Mouse (Mus musculus) cerebellum, adult 2 months (tissue): ENCODE results near the gene Tmem8b.

Experiments used
- CTCF ChIP-seq: fragments of 200-500 bp; IDR thresholded peaks from 2 replicates; pipeline ENCODE4 v1.5.1; 2011; ENCODE audit warnings: low read depth, mild to moderate bottlenecking, control low read depth, low read length, moderate library complexity, borderline replicate concordance; ENCODE audit not compliant: insufficient read depth
- POLR2A ChIP-seq: fragments of 200-500 bp; IDR thresholded peaks from 2 replicates; pipeline ENCODE4 v1.6.1; 2011; ENCODE audit warnings: low read length, control low read depth, borderline replicate concordance; ENCODE audit not compliant: insufficient read depth

DNA sequence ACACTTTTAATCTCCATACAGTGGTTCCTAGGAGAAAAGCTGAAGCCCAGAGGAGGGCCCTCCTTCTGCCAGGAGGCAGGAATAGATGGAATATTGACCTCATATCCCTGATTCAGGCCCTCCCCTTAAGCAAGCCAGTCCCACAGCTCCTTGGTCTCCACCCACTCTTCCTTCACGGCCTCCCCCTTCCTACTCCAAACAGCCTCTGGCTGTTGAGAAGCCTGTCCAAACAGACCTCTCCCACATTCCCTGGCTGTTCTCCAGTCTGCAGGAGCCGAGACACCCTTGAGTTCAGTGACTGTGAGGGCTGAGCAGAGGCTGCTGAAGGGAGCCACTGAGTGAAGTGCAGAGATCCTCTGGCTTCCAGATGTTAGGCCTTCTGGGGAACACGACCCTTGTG is 58.2 kb downstream of the Tmem8b start, which contains the start of gene Hrct1:
- TF ChIP-seq CTCF = no peak
- no peak for TF ChIP-seq POLR2A
